Mouse (Mus musculus) lung, adult 2 months (tissue): ENCODE results near the gene Actg1. TPM values are rescaled to one million over a fixed set of nuclear protein-coding genes. Genes with fewer than 3 reads are reported as not detected.
"Not testable (repeated sequence)": the region's sequence is repeated elsewhere in the genome, so short reads cannot be mapped to it uniquely, and the experiment has no call there.

Experiments used
- DNase-seq: peaks from one replicate; pipeline ENCODE4 v3.0.0; 2022
- H3K4me1 ChIP-seq: fragments of 200-500 bp; 2 replicates; pipeline ENCODE4 v1.6.1; 2011; ENCODE audit warnings: low read length; ENCODE audit not compliant: control insufficient read depth, insufficient read depth
- H3K4me3 ChIP-seq: fragments of 200-500 bp; replicated peaks from 2 replicates; pipeline ENCODE3; 2011; ENCODE audit warnings: low read depth, mild to moderate bottlenecking, control low read depth, low read length; ENCODE audit errors: extremely low read depth
- CTCF ChIP-seq: fragments of 200-500 bp; IDR thresholded peaks from 2 replicates; pipeline ENCODE4 v1.5.1; 2011; ENCODE audit warnings: mild to moderate bottlenecking, low read length, control low read depth; ENCODE audit not compliant: insufficient read depth
- POLR2A ChIP-seq: fragments of 200-500 bp; IDR thresholded peaks from 2 replicates; pipeline ENCODE4 v1.6.1; 2011; ENCODE audit warnings: low read depth, mild to moderate bottlenecking, control low read depth, low read length, borderline replicate concordance; ENCODE audit errors: extremely low read depth
- WGBS: fragments of 180-500 bp; shearing (Covaris S2); methylation state at CpG from one replicate; pipeline ENCODE4 v1.1.7; 2018; 5-methylcytosine and 5-hydroxymethylcytosine counted together
- polyA plus RNA-seq: library from polyadenylated mRNA; depleted of rRNA; stranded (reverse); fragments of >200 nt; gene quantifications from 2 replicates; pipeline ENCODE4 v1.2.3, GENCODE M21; 2012

Actg1 gene
- polyA plus RNA-seq, 1 experiment = 1,175 TPM

DNA sequence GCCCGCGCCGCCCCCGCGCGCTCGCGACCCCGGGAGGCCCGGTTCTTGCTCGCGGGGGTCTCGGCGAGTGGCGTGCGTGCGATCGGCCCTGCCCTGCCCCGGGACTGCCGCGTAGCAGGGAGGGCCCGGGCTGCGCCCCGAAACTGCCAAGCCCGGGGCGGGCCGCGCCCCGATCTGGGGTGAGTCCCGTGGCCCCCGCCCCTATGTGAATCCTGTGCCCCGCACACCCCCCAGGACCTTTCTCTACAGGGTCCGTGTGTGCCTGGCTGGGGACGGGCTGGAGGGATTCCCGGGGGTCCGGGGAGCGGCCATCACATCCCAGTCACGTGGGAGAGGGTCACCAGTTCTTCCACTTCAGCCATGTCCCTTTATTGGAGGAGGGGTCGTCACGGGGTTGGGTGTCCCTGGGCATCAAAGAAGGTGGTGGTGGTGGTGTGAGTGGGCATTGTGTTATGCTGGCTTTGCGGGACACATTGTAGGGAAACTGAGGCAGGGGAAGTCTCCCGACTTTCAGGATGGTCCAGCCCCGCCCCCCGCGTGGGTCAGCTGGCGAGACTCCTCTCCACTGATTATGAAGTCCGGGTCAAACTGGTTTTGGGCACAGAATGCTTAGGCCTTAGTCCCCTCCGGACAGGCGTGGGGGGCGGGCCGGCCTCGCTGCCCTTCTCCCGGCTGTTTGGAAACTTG, 485 bp upstream of the Actg1 start:
- WGBS = under 1% methylated on average over 52 of the region's 53 CpGs
- Histone ChIP-seq H3K4me3 (peak overlapping the region; percentile 77), H3K4me1 (peaks cover 38% of the 10 kb centered on the region)
- no peak for TF ChIP-seq CTCF
- no peak; the same call in 1 of the 2 replicates for TF ChIP-seq POLR2A
- peak; percentile 71 for DNase-seq

DNA sequence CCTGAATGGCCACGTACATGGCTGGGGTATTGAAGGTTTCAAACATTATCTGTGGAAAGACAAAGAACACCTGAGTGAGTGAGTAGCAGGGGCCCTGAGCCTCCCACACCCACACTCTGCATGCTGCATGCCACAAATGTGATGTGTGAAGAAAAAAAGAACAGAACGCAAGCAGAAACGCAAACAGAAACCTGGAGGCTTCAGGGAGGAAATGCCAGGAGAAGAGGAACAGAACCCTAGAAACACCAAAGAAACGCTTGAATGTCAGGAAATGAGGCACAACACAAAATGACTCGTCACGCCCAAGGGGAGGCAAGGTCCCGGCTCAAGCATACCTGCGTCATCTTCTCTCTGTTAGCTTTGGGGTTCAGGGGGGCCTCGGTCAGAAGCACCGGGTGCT, 1.0 kb downstream of the Actg1 start:
- H3K4me1 ChIP-seq = peaks cover 24% of the 10 kb centered on the region
- TF ChIP-seq POLR2A (peak; percentile 50; the same call in 1 of the 2 replicates), CTCF (no peak)
- peak overlapping the region; percentile 85 for H3K4me3 ChIP-seq
- DNase-seq = no peak
- 0% methylated on average over 10 of the region's 10 CpGs for WGBS

DNA sequence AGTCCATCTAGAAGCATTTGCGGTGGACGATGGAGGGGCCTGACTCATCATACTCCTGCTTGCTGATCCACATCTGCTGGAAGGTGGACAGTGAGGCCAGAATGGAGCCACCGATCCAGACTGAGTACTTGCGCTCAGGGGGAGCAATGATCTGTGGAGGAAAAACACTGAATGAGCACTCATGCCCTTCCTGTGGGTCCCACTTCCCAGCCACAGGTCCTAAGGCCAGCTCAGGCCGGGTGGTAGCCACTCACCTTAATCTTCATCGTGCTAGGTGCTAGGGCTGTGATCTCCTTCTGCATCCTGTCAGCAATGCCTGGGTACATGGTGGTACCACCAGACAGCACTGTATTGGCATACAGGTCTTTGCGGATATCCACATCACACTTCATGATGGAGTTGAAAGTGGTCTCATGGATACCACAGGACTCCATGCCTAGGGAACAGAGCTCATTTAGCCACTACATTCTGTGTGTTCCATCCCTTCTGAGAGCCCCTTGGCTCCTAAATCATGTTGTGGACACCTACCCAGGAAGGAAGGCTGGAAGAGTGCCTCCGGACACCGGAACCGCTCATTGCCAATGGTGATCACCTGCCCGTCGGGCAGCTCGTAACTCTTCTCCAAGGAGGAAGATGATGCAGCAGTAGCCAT, 1.8 kb downstream of the Actg1 start:
- not testable (repeated sequence) for DNase-seq
- 10% methylated on average over 8 of the region's 13 CpGs for WGBS
- peaks cover 24% of the 10 kb centered on the region for H3K4me1 ChIP-seq
- TF ChIP-seq POLR2A = 0 out of 2 replicates have a peak, but pooled peaks have one; percentile 35
- peak overlapping the region; percentile 64 for H3K4me3 ChIP-seq

DNA sequence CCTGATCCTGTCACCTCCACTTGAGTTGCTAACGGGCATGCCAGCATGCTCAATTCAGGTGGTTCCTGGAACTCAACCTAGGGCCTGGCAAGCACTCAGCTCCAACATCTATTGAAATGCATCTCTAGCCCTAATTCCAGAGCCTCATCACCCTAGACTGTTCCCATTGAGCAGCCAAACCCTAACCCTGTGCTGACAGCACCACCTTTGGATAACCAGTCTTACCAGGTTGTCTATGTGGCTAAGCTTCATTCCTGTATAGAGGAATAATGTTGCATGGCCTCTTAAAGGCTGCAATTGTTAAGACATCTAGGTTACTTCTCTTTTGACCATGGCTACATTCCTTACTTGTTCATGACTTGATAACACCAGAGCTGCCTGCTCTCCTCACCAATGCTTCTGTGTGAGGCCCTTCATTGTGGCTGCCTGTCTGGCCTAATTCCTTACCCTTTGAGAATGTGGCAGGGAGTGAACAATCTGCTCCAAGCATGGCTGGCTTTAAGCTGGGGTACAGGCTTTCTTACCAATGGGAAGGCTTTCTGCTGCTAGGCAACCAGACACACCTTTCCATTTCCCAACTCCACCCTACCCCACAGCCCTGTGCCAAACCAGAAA, 3.2 kb downstream of the Actg1 start:
- H3K4me1 ChIP-seq = peaks cover 14% of the 10 kb centered on the region
- no peak for DNase-seq

DNA sequence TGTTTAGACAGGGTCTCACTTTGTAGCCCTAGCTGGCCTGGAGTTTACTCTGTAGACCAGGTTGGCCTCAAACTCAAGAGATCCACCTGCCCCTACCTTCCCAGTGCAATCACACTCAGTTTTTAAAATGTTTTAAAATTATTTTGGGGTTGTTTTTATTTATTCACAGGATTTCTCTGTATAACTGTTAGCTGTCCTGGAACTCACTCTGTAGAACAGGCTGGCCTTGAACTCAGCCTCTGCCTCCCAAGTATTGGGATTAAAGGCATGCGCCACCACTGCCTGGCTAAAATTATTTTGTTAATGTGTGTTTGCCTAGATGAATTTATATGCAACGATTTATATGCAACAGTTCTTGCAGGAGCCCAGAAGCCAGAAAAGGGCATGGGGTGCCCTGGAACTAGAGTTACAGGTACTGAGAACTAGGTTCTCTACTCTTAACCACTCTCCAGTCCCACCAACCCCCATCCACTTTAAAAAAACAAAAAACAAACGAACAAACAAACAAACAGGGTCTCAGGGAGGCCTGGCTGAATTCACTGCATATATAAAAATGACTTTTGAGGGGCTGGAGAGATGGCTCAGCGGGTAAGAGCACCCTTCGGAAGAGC, 3.9 kb downstream of the Actg1 start:
- peaks cover 11% of the 10 kb centered on the region for H3K4me1 ChIP-seq
- TF ChIP-seq POLR2A = no peak
- TF ChIP-seq CTCF = no peak
- no peak for DNase-seq
- 40% methylated on average over 5 of the region's 5 CpGs for WGBS
- H3K4me3 ChIP-seq = no peak overlapping the region

More for the DNA sequence above, 3.2 kb downstream of the Actg1 start:
- no peak overlapping the region for H3K4me3 ChIP-seq
- 26% methylated on average over 1 of the region's 1 CpGs for WGBS
- TF ChIP-seq CTCF (no peak), POLR2A (peak; percentile 60; the same call in 1 of the 2 replicates)

DNA sequence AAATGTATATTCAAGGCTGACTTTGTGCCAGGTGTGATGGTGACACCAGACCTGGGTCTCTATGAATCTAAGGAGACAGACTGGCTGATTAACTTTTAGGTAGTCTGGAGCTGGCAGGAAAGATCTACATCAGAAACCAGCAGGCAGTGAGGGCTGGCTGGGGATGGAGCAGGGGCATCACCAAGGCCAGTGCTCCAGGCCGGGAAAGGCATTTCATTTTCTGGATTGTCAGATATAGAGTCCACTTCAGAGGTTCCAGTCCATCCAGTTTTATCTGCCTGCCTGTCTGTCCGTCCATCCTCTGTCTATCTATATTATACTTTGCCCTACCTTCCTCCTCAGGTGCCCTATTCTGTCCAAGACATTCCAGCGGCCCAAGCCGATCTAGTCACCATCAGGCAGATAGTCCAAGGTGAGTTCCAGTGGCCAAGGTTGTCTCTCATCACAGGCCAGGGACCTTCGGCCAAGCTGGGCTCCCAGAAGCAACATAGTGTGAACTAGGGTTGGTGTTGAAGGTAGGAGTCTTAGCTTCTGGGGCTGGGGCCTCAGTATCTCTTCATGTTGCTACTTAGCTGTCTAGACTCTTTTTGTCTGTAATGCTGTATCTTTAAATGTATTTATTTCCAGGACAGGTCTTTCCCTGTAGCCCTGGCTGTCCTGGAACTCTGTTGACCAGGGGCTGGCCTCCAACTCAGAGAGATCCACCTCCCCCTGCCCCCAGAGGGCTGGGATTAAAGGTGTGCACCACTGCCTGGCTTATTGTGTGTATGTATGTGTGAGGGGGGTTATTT, 4.6 kb downstream of the Actg1 start:
- WGBS = 52% methylated on average over 5 of the region's 5 CpGs
- H3K4me1 ChIP-seq = peaks cover 11% of the 10 kb centered on the region
- no peak for DNase-seq
- H3K4me3 ChIP-seq = no peak overlapping the region
- TF ChIP-seq CTCF (no peak), POLR2A (no peak)

DNA sequence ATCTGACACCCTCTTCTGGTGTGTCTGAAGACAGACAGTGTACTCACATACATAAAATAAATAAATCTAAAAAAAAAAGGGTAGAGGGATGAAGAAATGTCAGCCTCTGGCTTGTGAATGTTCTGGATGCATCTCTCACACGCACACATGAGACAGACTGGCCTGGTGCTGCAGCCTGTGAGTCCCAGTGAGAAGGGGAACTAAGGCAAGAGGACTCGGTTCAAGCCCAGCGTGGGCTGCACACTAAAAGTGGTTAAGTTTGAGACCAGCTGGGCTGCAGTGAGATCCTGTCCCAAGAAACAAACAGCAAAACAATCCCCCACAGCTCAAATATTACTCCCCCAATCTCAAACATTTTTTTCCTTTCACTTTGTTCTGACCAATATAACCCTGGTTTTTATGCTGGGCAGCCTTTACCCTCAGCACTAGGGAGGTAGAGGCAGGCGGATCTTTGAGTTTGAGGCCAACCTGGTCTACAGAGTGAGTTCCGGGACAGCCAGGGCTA, 5.6 kb downstream of the Actg1 start:
- no peak for DNase-seq
- 91% methylated on average over 5 of the region's 5 CpGs for whole genome bisulfite sequencing
- H3K4me1 ChIP-seq = peaks cover 11% of the 10 kb centered on the region
- H3K4me3 ChIP-seq = no peak overlapping the region
- no peak for TF ChIP-seq POLR2A
- TF ChIP-seq CTCF = no peak

DNA sequence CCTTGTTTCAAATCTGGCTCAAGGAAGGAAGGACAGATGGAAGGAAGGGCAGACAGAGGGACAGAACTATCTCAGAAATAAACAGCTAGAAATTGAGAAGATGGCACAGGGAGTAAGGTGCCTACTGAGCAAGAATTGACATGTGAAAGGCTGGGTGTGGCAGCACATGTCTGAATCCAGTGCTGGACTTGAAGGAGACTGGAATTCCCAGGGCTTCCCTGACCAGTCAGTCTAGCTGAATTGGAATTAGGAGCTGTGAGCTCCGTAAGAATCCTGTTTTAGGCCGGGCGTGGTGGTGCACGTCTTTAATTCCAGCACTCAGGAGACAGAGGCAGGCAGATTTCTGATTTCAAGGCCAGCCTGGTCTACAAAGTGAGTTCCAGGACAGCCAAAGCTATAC, 6.7 kb downstream of the Actg1 start:
- TF ChIP-seq CTCF (no peak), POLR2A (no peak)
- H3K4me3 ChIP-seq = no peak overlapping the region
- no peak for DNase-seq
- WGBS = 95% methylated on average over 4 of the region's 4 CpGs
- peaks cover 9% of the 10 kb centered on the region for H3K4me1 ChIP-seq

DNA sequence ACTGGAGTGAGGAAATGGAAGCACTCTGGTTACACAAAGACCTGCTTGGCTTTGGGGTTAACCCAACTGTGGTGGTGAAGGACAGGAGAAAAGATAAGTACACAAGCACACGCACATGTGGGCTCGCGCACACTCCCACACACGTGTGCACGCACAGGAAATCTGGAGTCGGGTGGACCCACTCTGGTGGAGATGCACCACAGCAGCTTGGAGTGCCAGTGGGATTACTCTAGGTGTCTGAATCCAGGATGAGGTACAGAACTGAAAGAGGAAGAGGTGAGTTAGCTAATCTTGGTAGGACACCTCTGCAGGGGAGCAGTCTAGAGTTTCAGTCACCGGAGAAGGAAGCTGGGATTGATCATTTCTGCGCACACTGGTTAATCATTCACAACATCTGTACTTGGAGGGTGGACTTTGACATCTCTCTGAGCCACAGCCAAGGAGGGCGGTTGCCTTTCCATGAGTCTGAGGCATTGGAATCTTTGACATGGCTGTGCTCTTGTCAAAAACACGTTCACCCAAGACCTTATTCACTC, 8.3 kb downstream of the Actg1 start:
- WGBS = 66% methylated on average over 10 of the region's 10 CpGs
- H3K4me1 ChIP-seq = peaks cover 2% of the 10 kb centered on the region
- H3K4me3 ChIP-seq = no peak overlapping the region
- no peak for DNase-seq
- no peak for TF ChIP-seq POLR2A
- no peak for TF ChIP-seq CTCF
